Mouse (Mus musculus): ENCODE results near the gene Cnih2. TPM values are rescaled to one million over a fixed set of nuclear protein-coding genes. Genes with fewer than 3 reads are reported as not detected.
A peak's percentile ranks its signal among the peaks of the same experiment; 100 is the strongest.

Gene Cnih2
- polyA plus RNA-seq, 1 experiment: 3.7 TPM

DNA sequence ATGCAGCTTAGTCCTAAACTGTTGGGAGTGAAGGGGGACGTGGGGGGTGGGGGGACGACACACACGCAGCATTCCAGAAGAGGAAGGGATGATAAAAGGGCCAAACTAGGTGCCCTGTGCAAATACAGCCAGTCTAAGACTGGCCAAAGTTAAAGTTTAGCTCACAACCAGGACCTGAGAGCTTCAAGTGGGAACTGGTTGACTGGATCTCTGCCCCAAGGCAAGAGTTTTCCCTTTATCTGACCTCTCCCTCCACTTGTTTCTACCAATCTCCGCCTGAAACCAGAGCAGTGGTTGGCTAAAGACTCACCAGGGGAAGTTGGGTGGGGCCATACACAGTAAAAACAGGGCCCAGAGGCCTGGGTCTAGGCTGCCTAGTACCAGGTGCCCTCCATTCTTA is 10.4 kb upstream of the Cnih2 start:
- TF ChIP-seq CTCF (IDR thresholded peaks at IDR 0.05; ENCODE audit: low read depth, low read length) (no peak), EP300 (IDR thresholded peaks at IDR 0.05; ENCODE audit: insufficient read depth, low read depth, low read length) (no peak), POLR2A (IDR thresholded peaks at IDR 0.05; ENCODE audit: insufficient read depth, low read length) (no peak)
- H3K9ac ChIP-seq (ENCODE audit: low read depth, poor library complexity, severe bottlenecking): no peak overlapping the region
- H3K4me1 ChIP-seq (ENCODE audit: control insufficient read depth, insufficient read depth, low read length): no peaks in the 10 kb centered on the region
- H3K27me3 ChIP-seq (ENCODE audit: control insufficient read depth, insufficient read depth, low read length, poor library complexity, severe bottlenecking): no peaks in the 10 kb centered on the region
- H3K27ac ChIP-seq (ENCODE audit: insufficient read depth, low read length): no peak overlapping the region
- no peaks in the 10 kb centered on the region for H3K9me3 ChIP-seq (replicated peaks; ENCODE audit: control insufficient read depth, insufficient read depth, low read length, poor library complexity, severe bottlenecking)
- H3K4me3 ChIP-seq (ENCODE audit: low read depth, low read length): no peak overlapping the region
- peaks cover 9% of the 10 kb centered on the region for H3K36me3 ChIP-seq (ENCODE audit: control insufficient read depth, insufficient read depth, low read length, poor library complexity, severe bottlenecking)

GRCm38 (mm10) chr19:5108271-5108575 is 9.9 kb upstream of the Cnih2 start:
- H3K9ac ChIP-seq (ENCODE audit: low read depth, poor library complexity, severe bottlenecking): no peak overlapping the region
- no peaks in the 10 kb centered on the region for H3K27me3 ChIP-seq (ENCODE audit: control insufficient read depth, insufficient read depth, low read length, poor library complexity, severe bottlenecking)
- TF ChIP-seq CTCF (IDR thresholded peaks at IDR 0.05; ENCODE audit: low read depth, low read length): peak; percentile 33
- no peak for TF ChIP-seq EP300 (IDR thresholded peaks at IDR 0.05; ENCODE audit: insufficient read depth, low read depth, low read length)
- no peak for TF ChIP-seq POLR2A (IDR thresholded peaks at IDR 0.05; ENCODE audit: insufficient read depth, low read length)
- H3K27ac ChIP-seq (ENCODE audit: insufficient read depth, low read length): no peak overlapping the region
- H3K4me3 ChIP-seq (ENCODE audit: low read depth, low read length): no peak overlapping the region
- no peaks in the 10 kb centered on the region for H3K9me3 ChIP-seq (replicated peaks; ENCODE audit: control insufficient read depth, insufficient read depth, low read length, poor library complexity, severe bottlenecking)
- no peaks in the 10 kb centered on the region for H3K4me1 ChIP-seq (ENCODE audit: control insufficient read depth, insufficient read depth, low read length)
- peaks cover 12% of the 10 kb centered on the region for H3K36me3 ChIP-seq (ENCODE audit: control insufficient read depth, insufficient read depth, low read length, poor library complexity, severe bottlenecking)

DNA sequence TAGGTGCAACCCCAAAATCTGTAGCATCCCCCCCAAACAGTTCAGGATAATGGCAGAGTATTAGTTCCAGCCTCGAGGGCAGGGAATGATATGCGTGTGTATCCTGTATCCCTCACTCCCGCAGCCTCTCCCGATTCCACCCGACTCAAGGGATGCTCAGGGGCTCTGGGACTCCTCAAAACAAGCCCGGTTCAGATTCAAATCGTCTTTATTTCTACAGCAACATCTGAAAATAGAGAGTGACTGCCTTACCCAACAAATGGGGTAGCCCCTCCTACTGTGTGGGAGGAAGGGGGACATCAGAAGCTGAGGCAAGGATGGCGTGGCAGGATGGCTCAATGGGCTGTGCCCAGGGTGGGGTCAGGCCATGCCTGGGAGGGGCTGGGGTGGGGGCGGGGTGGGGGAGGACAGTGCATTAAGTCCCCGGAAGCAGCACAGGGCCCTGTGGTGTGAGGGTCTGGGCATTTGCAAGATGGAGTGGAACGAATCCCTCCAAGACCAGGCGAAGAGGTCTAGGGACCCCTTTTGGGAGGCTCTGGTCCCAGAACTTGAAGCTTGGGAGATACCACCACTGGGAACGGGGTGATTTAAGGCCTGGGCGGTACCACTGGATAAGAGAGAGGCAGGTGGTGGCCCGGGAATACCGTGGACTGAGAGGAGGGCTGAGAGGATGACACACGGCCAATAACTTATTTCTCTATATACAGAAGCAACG is 9.4 kb upstream of the Cnih2 start:
- H3K36me3 ChIP-seq (ENCODE audit: control insufficient read depth, insufficient read depth, low read length, poor library complexity, severe bottlenecking): peaks cover 12% of the 10 kb centered on the region
- no peaks in the 10 kb centered on the region for H3K27me3 ChIP-seq (ENCODE audit: control insufficient read depth, insufficient read depth, low read length, poor library complexity, severe bottlenecking)
- H3K9me3 ChIP-seq (replicated peaks; ENCODE audit: control insufficient read depth, insufficient read depth, low read length, poor library complexity, severe bottlenecking): no peaks in the 10 kb centered on the region
- no peak overlapping the region for H3K9ac ChIP-seq (ENCODE audit: low read depth, poor library complexity, severe bottlenecking)
- no peak overlapping the region for H3K4me3 ChIP-seq (ENCODE audit: low read depth, low read length)
- TF ChIP-seq CTCF (IDR thresholded peaks at IDR 0.05; ENCODE audit: low read depth, low read length) (no peak), POLR2A (IDR thresholded peaks at IDR 0.05; ENCODE audit: insufficient read depth, low read length) (no peak), EP300 (IDR thresholded peaks at IDR 0.05; ENCODE audit: insufficient read depth, low read depth, low read length) (no peak)
- no peak overlapping the region for H3K27ac ChIP-seq (ENCODE audit: insufficient read depth, low read length)
- no peaks in the 10 kb centered on the region for H3K4me1 ChIP-seq (ENCODE audit: control insufficient read depth, insufficient read depth, low read length)

DNA sequence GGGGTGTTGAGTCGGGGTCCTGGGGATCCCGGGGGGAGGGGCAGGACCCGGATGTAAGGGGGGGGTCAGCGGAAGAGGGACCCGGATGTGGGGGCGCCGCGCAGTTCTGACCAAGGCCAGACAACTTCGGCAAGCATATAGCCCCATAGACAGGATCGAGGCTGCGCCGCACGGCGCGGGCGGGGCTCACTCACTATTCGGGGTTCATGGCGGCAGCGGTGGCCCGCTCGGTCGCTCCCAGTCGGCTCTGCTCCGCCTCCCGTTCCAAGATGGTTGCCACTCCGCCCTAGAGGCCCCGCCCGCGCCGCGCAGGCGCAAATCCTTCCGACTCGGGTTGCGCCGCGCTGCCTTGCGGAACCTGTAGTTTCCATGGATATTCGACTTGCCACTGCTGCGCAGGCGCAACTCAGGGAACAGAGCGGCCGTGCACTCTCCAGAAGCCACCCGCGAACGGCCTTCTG is 8.4 kb upstream of the Cnih2 start, which contains the start of gene Rab1b:
Gene Rab1b (minus strand): TSS at position 342 of the 461 bp plus-strand sequence.
- H3K9me3 ChIP-seq (replicated peaks; ENCODE audit: control insufficient read depth, insufficient read depth, low read length, poor library complexity, severe bottlenecking): no peaks in the 10 kb centered on the region
- no peaks in the 10 kb centered on the region for H3K4me1 ChIP-seq (ENCODE audit: control insufficient read depth, insufficient read depth, low read length)
- H3K27ac ChIP-seq (ENCODE audit: insufficient read depth, low read length): no peak within 1 kb of the TSS
- no peak for TF ChIP-seq POLR2A (IDR thresholded peaks at IDR 0.05; ENCODE audit: insufficient read depth, low read length)
- TF ChIP-seq CTCF (IDR thresholded peaks at IDR 0.05; ENCODE audit: low read depth, low read length): no peak
- no peak for TF ChIP-seq EP300 (IDR thresholded peaks at IDR 0.05; ENCODE audit: insufficient read depth, low read depth, low read length)
- H3K4me3 ChIP-seq (ENCODE audit: low read depth, low read length): peak within 1 kb of the TSS; percentile 89
- peaks cover 12% of the 10 kb centered on the region for H3K36me3 ChIP-seq (ENCODE audit: control insufficient read depth, insufficient read depth, low read length, poor library complexity, severe bottlenecking)
- H3K9ac ChIP-seq (ENCODE audit: low read depth, poor library complexity, severe bottlenecking): peak within 1 kb of the TSS; percentile 92
- H3K27me3 ChIP-seq (ENCODE audit: control insufficient read depth, insufficient read depth, low read length, poor library complexity, severe bottlenecking): no peaks in the 10 kb centered on the region

GRCm38 (mm10) chr19:5106074-5106473 is 7.8 kb upstream of the Cnih2 start:
- Histone ChIP-seq H3K9ac (ENCODE audit: low read depth, poor library complexity, severe bottlenecking) (peak overlapping the region; percentile 92), H3K9me3 (replicated peaks; ENCODE audit: control insufficient read depth, insufficient read depth, low read length, poor library complexity, severe bottlenecking) (no peaks in the 10 kb centered on the region), H3K4me3 (ENCODE audit: low read depth, low read length) (peak overlapping the region; percentile 89), H3K27me3 (ENCODE audit: control insufficient read depth, insufficient read depth, low read length, poor library complexity, severe bottlenecking) (no peaks in the 10 kb centered on the region), H3K36me3 (ENCODE audit: control insufficient read depth, insufficient read depth, low read length, poor library complexity, severe bottlenecking) (peaks cover 12% of the 10 kb centered on the region), H3K4me1 (ENCODE audit: control insufficient read depth, insufficient read depth, low read length) (no peaks in the 10 kb centered on the region), H3K27ac (ENCODE audit: insufficient read depth, low read length) (no peak overlapping the region)
- no peak for TF ChIP-seq POLR2A (IDR thresholded peaks at IDR 0.05; ENCODE audit: insufficient read depth, low read length)
- TF ChIP-seq CTCF (IDR thresholded peaks at IDR 0.05; ENCODE audit: low read depth, low read length): no peak
- no peak for TF ChIP-seq EP300 (IDR thresholded peaks at IDR 0.05; ENCODE audit: insufficient read depth, low read depth, low read length)
